Mouse (Mus musculus): Measurements from ENCODE around the gene Ppp1r10. TPM values are rescaled to one million over a fixed set of nuclear protein-coding genes. Genes with fewer than 3 reads are reported as not detected.

The Ppp1r10 gene
- polyA plus RNA-seq, 1 experiment from 2014 or later: 29.1 TPM

- DNase-seq (ENCODE audit: low spot score) (peak; percentile 95), ATAC-seq (ENCODE audit: low read depth) (peak; percentile 89)
- H3K9ac ChIP-seq (ENCODE audit: low read depth, low read length): peak within 1 kb of the TSS; percentile 81
- peak within 1 kb of the TSS; percentile 68 for H3K4me2 ChIP-seq (ENCODE audit: low read depth, low read length)
- H3K9me3 ChIP-seq (ENCODE audit: control insufficient read depth, low read length): no peaks in the 10 kb centered on the region
- under 1% methylated on average over 49 of the region's 109 CpGs for WGBS
- H3K4me1 ChIP-seq (ENCODE audit: control insufficient read depth, insufficient read depth, low read length): 0 out of 2 replicates have a peak, but pooled peaks cover 3% of the 10 kb centered on the region
- no peaks in the 10 kb centered on the region for H3K27me3 ChIP-seq (replicated peaks; ENCODE audit: control insufficient read depth, insufficient read depth, low read length)
- H3K36me3 ChIP-seq (ENCODE audit: control insufficient read depth, insufficient read depth, low read length): peaks cover 55% of the 10 kb centered on the region
- H3K27ac ChIP-seq (replicated peaks; ENCODE audit: low read depth, low read length): peak within 1 kb of the TSS; percentile 98
- H3K4me3 ChIP-seq (ENCODE audit: low read depth, low read length): peak within 1 kb of the TSS; percentile 90
These were observed 63.4 kb downstream of the Ppp1r10 start, which contains the start of the genes Gnl1 and Prr3 for GRCm38 (mm10) chr17:35979401-35980362. Gnl1 (plus strand) TSS chr17:35979851. Prr3 (minus strand) TSS chr17:35980236.

GRCm38 (mm10) chr17:35980363-35980754 lies 64.1 kb downstream of the Ppp1r10 start:
- Histone ChIP-seq H3K36me3 (ENCODE audit: control insufficient read depth, insufficient read depth, low read length) (peaks cover 55% of the 10 kb centered on the region), H3K27ac (replicated peaks; ENCODE audit: low read depth, low read length) (peak overlapping the region; percentile 98), H3K4me1 (ENCODE audit: control insufficient read depth, insufficient read depth, low read length) (0 out of 2 replicates have a peak, but pooled peaks cover 3% of the 10 kb centered on the region), H3K9ac (ENCODE audit: low read depth, low read length) (peak overlapping the region; percentile 81), H3K27me3 (replicated peaks; ENCODE audit: control insufficient read depth, insufficient read depth, low read length) (no peaks in the 10 kb centered on the region), H3K4me2 (ENCODE audit: low read depth, low read length) (peak overlapping the region; percentile 68), H3K9me3 (ENCODE audit: control insufficient read depth, low read length) (no peaks in the 10 kb centered on the region), H3K4me3 (ENCODE audit: low read depth, low read length) (peak overlapping the region; percentile 90)
- DNase-seq (ENCODE audit: low spot score): peak; percentile 67
- ATAC-seq (ENCODE audit: low read depth): peak; percentile 19
- 4% methylated on average over 5 of the region's 29 CpGs for WGBS

- 93% methylated on average over 9 of the region's 9 CpGs for WGBS
- H3K4me3 ChIP-seq (ENCODE audit: low read depth, low read length): no peak overlapping the region
- no peaks in the 10 kb centered on the region for H3K9me3 ChIP-seq (ENCODE audit: control insufficient read depth, low read length)
- no peak overlapping the region for H3K9ac ChIP-seq (ENCODE audit: low read depth, low read length)
- 0 out of 2 replicates have a peak, but pooled peaks cover 3% of the 10 kb centered on the region for H3K4me1 ChIP-seq (ENCODE audit: control insufficient read depth, insufficient read depth, low read length)
- peak overlapping the region; percentile 68; the same call in 1 of the 2 replicates for H3K4me2 ChIP-seq (ENCODE audit: low read depth, low read length)
- H3K36me3 ChIP-seq (ENCODE audit: control insufficient read depth, insufficient read depth, low read length): peaks cover 55% of the 10 kb centered on the region
- no peaks in the 10 kb centered on the region for H3K27me3 ChIP-seq (replicated peaks; ENCODE audit: control insufficient read depth, insufficient read depth, low read length)
- ATAC-seq (ENCODE audit: low read depth) (no peak), DNase-seq (ENCODE audit: low spot score) (no peak)
- H3K27ac ChIP-seq (replicated peaks; ENCODE audit: low read depth, low read length): no peak overlapping the region
These were observed 65.5 kb downstream of the Ppp1r10 start for GRCm38 (mm10) chr17:35981776-35982175.

MicroRNAs encoded within 50 kb of the gene (microRNA counts, 519-probe panel; counts per million panel counts)
- microRNA mmu-miR-1894-3p (19.3 counts per million), microRNA mmu-miR-1894-5p (1,862 counts per million, percentile 12 among the panel's probes with 10 or more counts), microRNA mmu-miR-877 (1,946 counts per million, percentile 17 among the panel's probes with 10 or more counts)

Small RNAs within 50 kb of the gene (microRNA-seq; reads per million reads assigned to microRNA genes)
- gene Gm28033 (ENCODE audit: borderline number of aligned reads): 1.00 reads per million
- gene Mir1894 (ENCODE audit: borderline number of aligned reads): not detected
- 52.1 reads per million, percentile 45 among the genes with 10 or more reads in this experiment for gene Mir877 (ENCODE audit: borderline number of aligned reads)

Other genes starting within 250 kb of the Ppp1r10 start
- 14.2 and 15.1 TPM in 2 replicates for gene Vars2, start 248.8 kb upstream of the Ppp1r10 start, polyA plus RNA-seq (2014; fragmentation: Nextera tagmentation; extraction: Ambion mirVana)
- gene Gtf2h4, start 242.7 kb upstream of the Ppp1r10 start, polyA plus RNA-seq (2014; fragmentation: Nextera tagmentation; extraction: Ambion mirVana): 34.8 and 35.3 TPM in 2 replicates
- 50.6 and 54.1 TPM in 2 replicates for gene Ddr1, start 211.8 kb upstream of the Ppp1r10 start, polyA plus RNA-seq (2014; fragmentation: Nextera tagmentation; extraction: Ambion mirVana)
- 10.1 and 10.3 TPM in 2 replicates for gene Ier3, start 94.8 kb upstream of the Ppp1r10 start, polyA plus RNA-seq (2014; fragmentation: Nextera tagmentation; extraction: Ambion mirVana)
- gene Flot1, start 93.2 kb upstream of the Ppp1r10 start, polyA plus RNA-seq (2014; fragmentation: Nextera tagmentation; extraction: Ambion mirVana): 49.0 and 49.5 TPM in 2 replicates
- gene Tubb5, start 78.1 kb upstream of the Ppp1r10 start, polyA plus RNA-seq (2014; fragmentation: Nextera tagmentation; extraction: Ambion mirVana): 736 and 832 TPM in 2 replicates
- 10.2 and 14.8 TPM in 2 replicates for gene Mdc1, start 74.9 kb upstream of the Ppp1r10 start, polyA plus RNA-seq (2014; fragmentation: Nextera tagmentation; extraction: Ambion mirVana)
- 47.7 and 55.4 TPM in 2 replicates for gene Nrm, start 55.1 kb upstream of the Ppp1r10 start, polyA plus RNA-seq (2014; fragmentation: Nextera tagmentation; extraction: Ambion mirVana)
- 25.6 and 27.8 TPM in 2 replicates for gene Ppp1r18, start 50.8 kb upstream of the Ppp1r10 start, polyA plus RNA-seq (2014; fragmentation: Nextera tagmentation; extraction: Ambion mirVana)
- gene Dhx16, start 36.6 kb upstream of the Ppp1r10 start, polyA plus RNA-seq (2014; fragmentation: Nextera tagmentation; extraction: Ambion mirVana): 40.2 and 43.4 TPM in 2 replicates
- 20.5 and 21.5 TPM in 2 replicates for gene 2310061I04Rik, start 19.0 kb upstream of the Ppp1r10 start, polyA plus RNA-seq (2014; fragmentation: Nextera tagmentation; extraction: Ambion mirVana)
- gene Atat1, start 6.4 kb upstream of the Ppp1r10 start, polyA plus RNA-seq (2014; fragmentation: Nextera tagmentation; extraction: Ambion mirVana): 48.1 and 53.6 TPM in 2 replicates
- gene Mrps18b, start within 50 bp of the Ppp1r10 start, polyA plus RNA-seq (2014; fragmentation: Nextera tagmentation; extraction: Ambion mirVana): 73.3 and 76.0 TPM in 2 replicates
- 72.1 and 76.4 TPM in 2 replicates for gene Abcf1, start 53.3 kb downstream of the Ppp1r10 start, polyA plus RNA-seq (2014; fragmentation: Nextera tagmentation; extraction: Ambion mirVana)
- gene Gnl1, start 63.4 kb downstream of the Ppp1r10 start, polyA plus RNA-seq (2014; fragmentation: Nextera tagmentation; extraction: Ambion mirVana): 39.9 and 46.3 TPM in 2 replicates
- 31.5 and 33.7 TPM in 2 replicates for gene Prr3, start 63.8 kb downstream of the Ppp1r10 start, polyA plus RNA-seq (2014; fragmentation: Nextera tagmentation; extraction: Ambion mirVana)
- gene H2-T24, start 104.1 kb downstream of the Ppp1r10 start, polyA plus RNA-seq (2014; fragmentation: Nextera tagmentation; extraction: Ambion mirVana): 2.2 and 2.4 TPM in 2 replicates
- gene H2-T23, start 116.4 kb downstream of the Ppp1r10 start, polyA plus RNA-seq (2014; fragmentation: Nextera tagmentation; extraction: Ambion mirVana): 9.6 and 10.1 TPM in 2 replicates
- 20.5 and 20.7 TPM in 2 replicates for gene H2-T22, start 126.3 kb downstream of the Ppp1r10 start, polyA plus RNA-seq (2014; fragmentation: Nextera tagmentation; extraction: Ambion mirVana)
- not detected in 2 replicates for gene Gm6034, start 126.5 kb downstream of the Ppp1r10 start, polyA plus RNA-seq (2014; fragmentation: Nextera tagmentation; extraction: Ambion mirVana)
- gene Gm11127, start 141.9 kb downstream of the Ppp1r10 start, polyA plus RNA-seq (2014; fragmentation: Nextera tagmentation; extraction: Ambion mirVana): not detected in 2 replicates
- gene Gm19684, start 205.2 kb downstream of the Ppp1r10 start, polyA plus RNA-seq (2014; fragmentation: Nextera tagmentation; extraction: Ambion mirVana): not detected in 2 replicates
- not detected in 2 replicates for gene Gm7030, start 213.0 kb downstream of the Ppp1r10 start, polyA plus RNA-seq (2014; fragmentation: Nextera tagmentation; extraction: Ambion mirVana)

Data from embryonic facial prominence, embryonic 14.5 days (tissue).